ENCODE assay signal across 11 mouse cellular contexts in genomic region chr4:145020383-145020782, GRCm38 (mm10).
"Had no signal": no experiment of that assay in that cellular context is flagged by ENCODE, and none has a peak within 500 bp of the region (broad histone marks: within the 10 kb centered on the region; RNA-seq: fewer than 3 reads in every experiment).

No protein-coding gene starts in this region.

- H3K27me3 ChIP-seq: limb, embryonic 12.5 days; lung, embryonic 15.5 days; megakaryocyte, embryonic 14.5 days; midbrain, embryonic 15.5 days; neural tube, embryonic 12.5 days; stomach, embryonic 15.5 days had no signal

- H3K9me3 ChIP-seq: limb, embryonic 12.5 days; lung, embryonic 15.5 days; megakaryocyte, embryonic 14.5 days; midbrain, embryonic 15.5 days; neural tube, embryonic 12.5 days; stomach, embryonic 15.5 days had no signal

- H3K27ac ChIP-seq: limb, embryonic 12.5 days; lung, embryonic 15.5 days; midbrain, embryonic 15.5 days; neural tube, embryonic 12.5 days; stomach, embryonic 15.5 days had no signal

- H3K4me2 ChIP-seq: limb, embryonic 12.5 days; lung, embryonic 15.5 days; midbrain, embryonic 11.5 days; midbrain, embryonic 15.5 days; neural tube, embryonic 12.5 days; stomach, embryonic 15.5 days had no signal

- DNase-seq: kidney, adult 11 months; kidney, postnatal 10 days; lung, postnatal 36 days; thymus, postnatal 14 days had no signal

- ATAC-seq: midbrain, embryonic 15.5 days had no signal

- H3K9ac ChIP-seq: limb, embryonic 12.5 days; lung, embryonic 15.5 days; midbrain, embryonic 15.5 days; neural tube, embryonic 12.5 days; stomach, embryonic 15.5 days had no signal

- H3K4me3 ChIP-seq: limb, embryonic 12.5 days; lung, embryonic 15.5 days; midbrain, embryonic 15.5 days; neural tube, embryonic 12.5 days; stomach, embryonic 15.5 days had no signal
